Mouse (Mus musculus): ENCODE measurements around the gene Zfyve21.

DNA sequence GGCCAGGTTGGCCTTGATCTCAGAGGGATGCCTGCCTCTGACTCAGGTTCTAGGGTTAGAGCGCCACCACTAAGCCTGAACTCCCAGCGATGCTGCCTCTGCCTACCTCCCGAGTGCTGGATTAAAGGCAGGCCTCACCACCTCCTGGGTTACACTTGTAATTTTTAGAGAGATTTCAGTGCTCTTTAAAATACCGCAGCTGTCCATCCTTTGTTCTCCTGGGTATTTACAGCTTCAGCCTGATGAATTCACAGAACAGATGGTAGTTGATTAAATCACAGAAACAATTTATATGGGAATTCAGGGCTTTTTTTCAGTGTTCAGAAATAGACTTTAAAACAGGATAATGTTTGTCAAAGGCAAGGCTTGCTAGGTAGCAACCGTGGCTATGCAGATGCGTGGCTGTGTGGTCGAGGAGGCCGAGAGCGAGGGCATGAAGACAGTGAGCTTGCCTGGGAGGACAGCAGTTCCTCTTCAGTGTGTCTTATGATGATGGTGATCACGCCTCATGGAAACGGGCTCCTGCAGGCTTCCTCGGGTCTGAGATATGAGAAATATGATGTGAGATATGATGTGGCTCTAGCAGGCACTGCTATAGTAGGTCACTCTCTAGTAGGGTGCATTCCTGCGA is 22.4 kb upstream of the Zfyve21 start:
- TF ChIP-seq POLR2A (IDR thresholded peaks at IDR 0.05; ENCODE audit: borderline replicate concordance, insufficient read depth, low read length) (no peak), CTCF (IDR thresholded peaks at IDR 0.05; ENCODE audit: borderline replicate concordance, insufficient read depth, low read depth, low read length) (no peak)

All from cerebellum, adult 2 months (tissue).